Mouse (Mus musculus) frontal cortex, postnatal 10 days (tissue): ENCODE measurements around the gene Ces2c.
"Not testable (repeated sequence)": the region's sequence is repeated elsewhere in the genome, so short reads cannot be mapped to it uniquely, and the experiment has no call there.

Experiments used
- DNase-seq, 2 experiments: peaks; one replicate each; pipeline ENCODE4 v3.0.0; 2022; ENCODE audit warnings: low spot score in 2 of 2, mixed read lengths in 1 of 2

The Ces2c gene

DNA sequence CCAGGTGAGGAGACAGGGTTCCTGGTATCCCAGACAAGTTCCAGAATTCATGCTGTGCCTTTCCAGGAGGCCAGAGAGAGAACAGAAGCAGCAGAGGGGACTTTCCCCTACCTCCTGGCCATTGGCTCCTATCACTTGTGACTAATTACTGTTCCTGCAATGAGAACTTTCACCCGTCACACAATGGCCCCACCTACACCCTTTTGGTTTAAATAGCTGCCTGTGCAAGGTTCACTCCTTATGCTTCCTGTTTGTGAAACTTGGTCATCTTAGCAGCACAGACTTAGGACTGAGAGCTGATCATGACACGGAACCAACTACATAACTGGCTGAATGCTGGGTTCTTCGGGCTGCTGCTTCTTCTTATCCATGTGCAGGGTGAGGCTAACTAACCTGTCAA lies at the start of gene Ces2c:
Gene Ces2c, plus strand, starts transcription at position 238 of the 400 bp plus-strand sequence.
- DNase-seq, result no peak

DNA sequence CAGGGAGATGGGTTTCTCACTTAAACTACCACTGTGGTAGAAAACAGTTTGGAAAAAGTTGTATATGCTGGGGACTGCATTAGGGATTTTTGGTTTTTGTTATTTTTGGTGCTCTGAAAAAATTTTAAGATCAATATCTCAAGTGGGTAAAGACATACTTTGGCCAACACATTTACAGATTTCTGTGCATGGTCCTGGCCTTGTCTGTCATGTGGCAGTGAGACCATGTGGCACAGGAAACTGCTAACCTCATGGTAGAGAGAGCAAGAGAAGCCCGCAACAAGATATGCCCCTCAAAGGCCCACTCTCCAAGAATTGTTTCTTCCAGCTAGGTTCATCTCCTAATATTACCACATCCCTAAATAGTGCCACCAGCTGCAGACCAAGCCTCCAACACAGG lies 47.5 kb upstream of the Ces2c start:
- no peak for DNase-seq

DNA sequence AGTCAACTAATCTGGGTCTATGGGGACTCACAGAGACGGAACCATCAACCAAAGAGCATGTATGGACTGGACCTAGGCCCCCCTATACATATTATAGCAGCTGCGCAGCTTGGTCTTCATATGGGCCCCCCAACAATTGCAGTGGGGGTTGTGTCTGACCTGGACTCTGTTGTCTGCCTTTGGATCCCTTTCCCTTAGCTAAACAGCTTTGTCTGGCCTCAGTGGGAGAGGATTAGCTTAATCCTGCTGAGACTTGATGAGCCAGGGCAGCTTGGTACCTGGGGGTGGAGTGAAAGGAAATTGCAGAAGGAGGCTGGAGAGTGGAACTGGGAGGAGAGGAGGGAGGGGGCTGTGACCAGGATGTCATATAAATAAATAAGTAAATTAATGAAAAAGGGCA lies 40.7 kb upstream of the Ces2c start:
- no peak for DNase-seq

DNA sequence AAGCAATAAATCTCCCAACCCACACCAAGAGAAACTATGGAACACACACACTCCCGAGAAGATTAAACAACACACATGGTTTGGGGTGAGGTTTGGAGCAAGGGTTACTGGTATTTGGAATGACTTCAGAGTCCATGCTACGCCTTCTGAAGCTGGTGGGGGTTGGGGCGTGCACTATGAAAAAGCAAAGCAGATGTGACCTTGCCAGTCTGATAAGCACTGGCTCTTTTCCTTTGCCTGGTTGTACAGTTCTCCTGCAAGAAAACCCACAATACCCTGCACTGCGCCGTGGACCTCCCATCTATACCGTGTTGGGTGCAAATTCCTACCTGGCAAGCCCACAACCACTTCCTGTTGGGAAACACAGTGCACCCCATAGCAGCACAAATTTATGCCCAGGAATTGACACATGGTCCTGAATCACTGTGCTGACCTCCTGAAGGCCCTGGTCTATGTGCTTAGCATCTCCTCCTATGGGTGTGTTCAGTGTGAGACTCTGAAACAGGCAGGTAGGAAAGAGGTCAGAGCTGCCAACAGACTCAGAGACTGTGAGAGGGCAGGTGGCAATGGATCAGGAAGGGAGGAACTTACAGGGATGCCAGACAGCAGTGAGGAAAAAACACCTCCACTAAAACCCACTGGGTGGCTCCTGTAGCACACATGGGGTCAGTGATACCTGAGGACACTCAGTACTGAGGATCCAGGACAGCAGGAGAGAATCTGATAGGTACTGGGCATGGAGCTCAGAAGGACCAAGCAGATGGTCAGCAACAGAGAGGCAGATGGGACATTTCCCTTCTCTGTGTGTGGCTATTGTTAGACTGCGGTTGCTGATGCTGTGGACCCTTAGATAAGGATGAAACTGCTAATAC lies 38.1 kb upstream of the Ces2c start:
- DNase-seq, result no peak

DNA sequence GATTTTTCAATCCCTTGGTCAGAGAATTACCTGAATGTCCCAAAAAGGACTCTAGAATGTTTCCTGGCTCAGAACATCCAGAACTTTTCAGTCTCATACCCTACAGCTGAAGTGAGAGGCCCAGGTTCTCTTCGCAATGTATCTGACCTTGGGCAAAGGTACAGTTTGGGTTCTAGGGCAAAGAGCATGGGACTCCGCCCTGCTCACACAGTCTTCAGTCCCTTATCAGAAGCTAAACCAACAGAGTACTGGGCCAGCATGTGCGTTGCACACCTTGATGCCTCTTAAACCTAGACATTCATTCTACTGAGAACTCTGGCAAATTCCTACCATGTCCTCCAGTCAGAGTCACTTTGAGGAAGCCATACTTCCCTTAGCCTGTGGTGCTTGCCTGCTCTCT lies 37.4 kb upstream of the Ces2c start:
- no peak for DNase-seq

DNA sequence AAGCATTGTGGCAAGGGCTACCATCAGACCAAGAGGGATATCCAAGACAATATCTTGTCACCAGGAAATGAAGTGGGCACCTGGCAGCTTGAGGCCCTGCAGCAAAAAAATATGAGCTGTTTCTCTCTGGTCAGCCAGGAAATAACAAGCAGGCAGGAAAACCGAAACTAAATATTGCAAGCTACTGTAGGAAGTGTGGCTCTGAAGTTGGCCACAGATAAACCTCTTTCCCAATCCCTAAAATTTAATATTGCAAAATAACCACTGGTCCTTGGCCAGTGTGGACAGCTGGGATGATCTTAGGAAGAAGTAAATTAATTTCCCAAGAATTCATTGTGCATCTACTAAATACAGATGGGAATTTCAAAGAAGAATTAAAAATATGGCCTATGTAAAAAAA lies 20.0 kb upstream of the Ces2c start:
- no peak for DNase-seq

DNA sequence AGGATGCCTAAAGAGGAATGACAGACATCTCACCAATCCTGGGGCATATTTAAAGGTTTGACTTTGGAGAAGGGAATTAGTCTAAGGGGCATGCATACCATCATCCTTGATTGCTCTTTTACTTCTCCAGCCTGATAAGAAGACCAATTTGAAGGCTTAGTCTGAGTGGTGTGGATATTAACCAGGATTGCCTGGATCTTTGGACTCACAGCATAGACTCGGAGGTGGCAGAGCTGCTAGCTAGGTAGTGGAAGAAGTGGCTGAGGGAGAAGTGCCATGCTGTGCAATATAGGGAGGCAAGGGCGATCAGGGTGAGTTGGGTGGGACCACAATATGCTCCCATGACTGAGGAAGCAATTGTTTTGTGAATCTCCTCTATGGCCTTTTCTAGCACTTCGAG lies 18.6 kb upstream of the Ces2c start:
- no peak for DNase-seq

DNA sequence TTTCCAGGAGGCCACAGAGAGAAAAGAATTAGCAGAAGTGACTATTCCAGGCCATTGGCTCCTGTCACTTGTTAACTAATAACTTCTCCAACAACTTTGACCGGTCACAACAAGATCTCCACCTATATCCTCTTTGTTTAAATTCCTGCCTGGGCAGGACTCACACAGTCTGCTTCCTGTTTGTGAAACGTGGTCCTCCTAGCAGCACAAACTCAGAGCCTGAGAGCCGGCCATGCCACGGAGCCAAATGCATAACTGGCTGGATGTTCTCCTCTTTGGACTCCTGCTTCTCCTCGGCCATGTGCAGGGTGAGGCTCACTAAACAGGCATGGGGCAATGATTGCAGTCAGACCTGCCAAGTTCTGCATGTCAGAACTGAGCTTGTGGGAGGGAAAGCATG lies 15.4 kb upstream of the Ces2c start, which contains the start of gene Ces2b:
Gene Ces2b, plus strand, starts transcription at position 133 of the 400 bp plus-strand sequence.
- DNase-seq, result no peak

DNA sequence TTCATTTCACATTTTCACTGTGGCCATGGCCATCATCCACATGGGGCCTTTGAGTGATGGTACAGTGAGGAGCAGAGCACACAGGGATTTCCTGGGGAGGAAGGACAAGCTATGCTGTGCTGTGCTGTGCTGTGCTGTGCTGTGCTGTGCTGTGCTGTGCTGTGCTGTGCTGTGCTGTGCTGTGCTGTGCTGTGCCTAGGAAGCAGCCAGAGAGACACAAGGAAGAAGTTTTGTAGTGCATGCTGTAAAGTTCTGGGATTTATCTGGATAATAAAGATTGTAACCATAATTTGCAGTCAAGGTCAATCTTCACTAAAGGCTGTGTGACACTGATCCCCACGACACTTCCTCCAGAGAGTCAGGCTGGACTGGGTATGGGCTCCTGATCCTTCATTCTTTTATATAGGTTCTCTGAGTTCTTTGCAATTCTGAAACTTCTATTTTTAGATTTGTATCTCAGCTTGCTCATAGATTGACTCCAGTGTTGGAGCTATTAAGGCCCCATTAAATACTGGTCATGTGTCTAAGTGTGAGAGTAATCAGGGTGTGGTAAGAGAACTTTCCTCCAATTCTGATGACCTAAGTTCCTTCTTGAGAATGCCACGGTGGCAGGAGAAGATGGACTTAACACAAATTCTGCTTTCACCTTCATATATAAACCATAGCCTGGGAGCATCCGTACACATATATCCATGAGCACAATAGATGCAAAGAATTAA lies 5.3 kb upstream of the Ces2c start:
- no peak for DNase-seq

DNA sequence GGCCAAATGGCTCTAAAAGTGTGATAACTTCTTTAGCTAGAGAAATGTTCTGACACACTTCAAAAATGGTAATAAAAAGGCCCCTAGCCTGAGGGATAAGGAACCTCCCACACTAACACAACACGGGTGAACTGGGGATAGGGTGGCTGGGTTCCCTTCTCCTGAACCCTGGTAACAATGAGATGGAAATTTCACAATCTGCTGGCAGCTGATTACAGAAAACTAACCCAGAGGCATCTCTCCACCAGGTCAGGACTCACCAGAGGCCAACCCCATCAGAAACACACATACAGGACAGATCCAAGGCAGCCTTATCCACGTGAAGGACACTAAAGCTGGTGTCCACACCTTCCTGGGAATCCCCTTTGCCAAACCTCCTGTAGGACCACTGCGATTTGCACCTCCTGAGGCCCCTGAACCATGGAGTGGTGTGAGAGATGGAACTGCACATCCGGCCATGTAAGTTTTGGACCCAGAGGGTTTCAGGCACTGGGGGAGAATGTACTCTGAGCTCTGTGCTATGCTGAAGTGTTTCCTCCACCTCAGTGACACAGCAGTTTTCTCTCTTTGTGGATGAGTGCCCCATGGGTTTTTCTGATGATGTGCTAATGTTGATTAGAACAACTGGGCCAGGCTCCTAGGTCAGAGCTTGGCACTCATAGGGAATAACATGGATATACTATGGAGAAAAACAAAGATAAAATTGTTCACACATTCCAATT lies 1.0 kb downstream of the Ces2c start:
- no peak for DNase-seq

DNA sequence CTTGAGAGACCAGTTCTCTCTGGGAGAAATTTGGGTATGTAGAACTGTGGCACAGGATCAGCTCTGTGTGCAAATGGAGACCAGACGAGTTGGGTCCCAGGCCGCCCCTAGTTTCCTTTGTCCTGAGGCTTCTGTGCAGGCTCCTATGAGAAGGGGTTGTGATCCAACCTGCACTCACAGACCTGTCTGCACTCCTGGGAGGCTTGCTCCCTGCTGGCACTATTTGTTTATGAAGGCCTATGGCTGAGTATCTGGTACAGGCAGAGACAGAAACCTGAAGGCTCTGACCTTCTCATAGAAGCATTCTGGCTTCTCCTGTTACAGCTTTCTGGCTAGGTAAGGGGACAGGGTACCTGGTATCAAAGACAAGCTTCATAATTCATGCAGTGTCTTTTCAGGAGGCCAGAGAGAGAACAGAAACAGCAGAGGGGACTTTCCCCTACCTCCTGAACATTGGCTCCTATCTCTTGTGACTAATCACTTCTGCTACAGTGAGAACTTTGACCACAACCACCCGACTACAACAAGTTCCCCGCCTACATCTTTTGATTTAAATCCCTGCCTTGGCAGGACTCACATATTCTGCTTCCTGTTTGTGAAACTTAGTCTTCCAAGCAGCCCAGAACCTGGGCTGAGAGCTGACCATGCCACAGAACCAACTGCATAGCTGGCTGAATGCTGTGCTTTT lies 20.1 kb downstream of the Ces2c start:
- DNase-seq, result not testable (repeated sequence)

DNA sequence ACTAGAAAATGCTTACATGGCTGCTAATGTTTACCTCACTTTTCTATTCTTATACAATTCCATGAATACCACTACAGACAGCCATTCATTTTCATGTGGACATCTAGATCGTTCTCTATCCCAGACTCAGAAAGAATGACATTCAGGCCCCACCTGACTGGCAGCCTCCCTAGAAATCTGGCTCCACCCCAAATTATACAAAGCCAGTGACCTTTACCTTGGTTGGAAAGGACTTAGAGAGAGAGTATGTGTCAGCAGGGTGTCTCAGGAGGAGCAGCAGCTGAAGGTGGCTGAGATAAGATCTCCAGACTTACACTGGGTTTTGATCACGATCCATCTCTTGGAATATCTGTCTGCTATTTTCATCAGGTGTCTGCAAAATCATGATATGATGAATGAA lies 22.0 kb downstream of the Ces2c start:
- DNase-seq, result not testable (repeated sequence)

DNA sequence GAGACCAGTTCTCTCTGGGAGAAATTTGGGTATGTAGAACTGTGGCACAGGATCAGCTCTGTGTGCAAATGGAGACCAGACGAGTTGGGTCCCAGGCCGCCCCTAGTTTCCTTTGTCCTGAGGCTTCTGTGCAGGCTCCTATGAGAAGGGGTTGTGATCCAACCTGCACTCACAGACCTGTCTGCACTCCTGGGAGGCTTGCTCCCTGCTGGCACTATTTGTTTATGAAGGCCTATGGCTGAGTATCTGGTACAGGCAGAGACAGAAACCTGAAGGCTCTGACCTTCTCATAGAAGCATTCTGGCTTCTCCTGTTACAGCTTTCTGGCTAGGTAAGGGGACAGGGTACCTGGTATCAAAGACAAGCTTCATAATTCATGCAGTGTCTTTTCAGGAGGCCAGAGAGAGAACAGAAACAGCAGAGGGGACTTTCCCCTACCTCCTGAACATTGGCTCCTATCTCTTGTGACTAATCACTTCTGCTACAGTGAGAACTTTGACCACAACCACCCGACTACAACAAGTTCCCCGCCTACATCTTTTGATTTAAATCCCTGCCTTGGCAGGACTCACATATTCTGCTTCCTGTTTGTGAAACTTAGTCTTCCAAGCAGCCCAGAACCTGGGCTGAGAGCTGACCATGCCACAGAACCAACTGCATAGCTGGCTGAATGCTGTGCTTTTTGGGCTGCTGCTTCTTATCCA lies 39.5 kb downstream of the Ces2c start:
- not testable (repeated sequence) for DNase-seq

DNA sequence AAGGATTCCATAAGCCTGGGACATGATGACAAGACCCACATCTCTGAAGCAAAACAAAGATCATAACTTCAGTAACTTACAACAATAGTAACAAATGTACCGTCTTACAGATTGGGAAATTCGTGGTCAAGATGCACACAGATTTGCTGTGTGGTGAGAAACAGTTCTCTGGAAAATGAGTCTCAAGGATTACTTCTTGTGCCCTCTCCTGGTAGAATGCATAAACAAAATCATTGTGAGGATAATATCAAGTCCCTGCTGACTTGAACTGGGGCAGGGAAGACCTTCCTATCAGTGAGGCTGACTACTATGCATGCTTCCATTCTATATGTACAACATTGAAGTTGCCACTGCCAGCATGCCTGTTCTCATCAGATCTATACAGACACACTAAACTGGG lies 54.9 kb downstream of the Ces2c start:
- no peak for DNase-seq
